Mouse (Mus musculus): ENCODE measurements around the gene Dnttip1. TPM values are rescaled to one million over a fixed set of nuclear protein-coding genes. Genes with fewer than 3 reads are reported as not detected.

Gene Dnttip1
- total and polyA plus RNA-seq, 3 experiments = 14.0 to 29.7 (median 17.6) TPM

- H3K79me2 ChIP-seq (replicated peaks; ENCODE audit: control insufficient read depth, extremely low read depth, insufficient read depth, poor library complexity, severe bottlenecking) = peaks cover 7% of the 10 kb centered on the region
- H3K27ac ChIP-seq (ENCODE audit: insufficient read depth, low read depth) = no peak overlapping the region
- H3K27me3 ChIP-seq (replicated peaks) = peaks cover 52% of the 10 kb centered on the region
- dilution Hi-C loops (cut with MboI; ENCODE audit: extremely low pct_ligation_motif_present, extremely low pct_unique_long_range_greater_than_20kb, low sequenced_read_pairs) = no loop called here
- H3K4me1 ChIP-seq (ENCODE audit: control insufficient read depth in 1 of 2, insufficient read depth in 2 of 2) = peaks cover 6 to 19% of the 10 kb centered on the region in 2 experiments; a peak in 3 of 4 replicates
- peak overlapping the region; percentile 66 to 96 (median 96) for H3K4me3 ChIP-seq (replicated peaks in 1 of 3; ENCODE audit: low read depth in 2 of 3, low read length in 2 of 3, poor library complexity in 1 of 3)
- H3K9ac ChIP-seq (ENCODE audit: insufficient read depth, low read depth) = peak overlapping the region; percentile 24; the same call in 1 of the 2 replicates
- peak overlapping the region; percentile 73 for H3K4me2 ChIP-seq (ENCODE audit: insufficient read depth, low read depth, poor library complexity, severe bottlenecking)
- peaks cover 12 to 27% of the 10 kb centered on the region in 2 experiments for H3K36me3 ChIP-seq (replicated peaks in 1 of 2; ENCODE audit: control insufficient read depth in 1 of 2, insufficient read depth in 1 of 2, low read length in 1 of 2)
- no peak for DNase-seq (ENCODE audit: extremely low read depth)
- TF ChIP-seq SIN3A (IDR thresholded peaks at IDR 0.05; ENCODE audit: low read length) (no peak), MAZ (IDR thresholded peaks at IDR 0.05; ENCODE audit: low read depth, low read length) (no peak), ZC3H11A (IDR thresholded peaks at IDR 0.05; ENCODE audit: low read depth, low read length) (no peak), RAD21 (IDR thresholded peaks at IDR 0.05; ENCODE audit: low read depth, low read length) (no peak), CHD2 (IDR thresholded peaks at IDR 0.05; ENCODE audit: low read length) (no peak), USF2 (conservative IDR thresholded peaks at IDR 0.05; ENCODE audit: low read depth, low read length) (no peak), USF1 (IDR thresholded peaks at IDR 0.05; ENCODE audit: low read depth, low read length) (no peak), TBP (conservative IDR thresholded peaks at IDR 0.05; ENCODE audit: low read depth, low read length) (no peak), EP300 (IDR thresholded peaks at IDR 0.05; ENCODE audit: low read length) (no peak), POLR2A (IDR thresholded peaks at IDR 0.05; ENCODE audit: low read depth, low read length) (no peak), ZNF384 (IDR thresholded peaks at IDR 0.05; ENCODE audit: low read depth, low read length) (no peak), JUN (IDR thresholded peaks at IDR 0.05; ENCODE audit: insufficient read depth, low read depth, low read length) (no peak), MAX (IDR thresholded peaks at IDR 0.05; ENCODE audit: low read length) (no peak), E2F4 (IDR thresholded peaks at IDR 0.05; ENCODE audit: insufficient replicate concordance, low read depth, low read length) (no peak), NELFE (IDR thresholded peaks at IDR 0.05; ENCODE audit: low read depth, low read length) (no peak), TCF12 (IDR thresholded peaks at IDR 0.05; ENCODE audit: low read depth, low read length) (no peak), ZKSCAN1 (IDR thresholded peaks at IDR 0.05; ENCODE audit: borderline replicate concordance, low read depth, low read length) (no peak), ETS1 (conservative IDR thresholded peaks at IDR 0.05; ENCODE audit: low read depth, low read length) (no peak), UBTF (IDR thresholded peaks at IDR 0.05; ENCODE audit: low read depth, low read length) (no peak), MEF2A (IDR thresholded peaks at IDR 0.05; ENCODE audit: borderline replicate concordance, low read depth, low read length) (no peak)
- in situ Hi-C loops (cut with MboI; ENCODE audit: low pct_ligation_motif_present, low pct_unique_long_range_greater_than_20kb, low sequenced_read_pairs) = loop anchor here (25.0 kb wide), 1 partner anchor 333 kb away; the partner anchor contains the start of genes Matn4 and Rbpjl
- H3K9me3 ChIP-seq (replicated peaks; ENCODE audit: low read length) = no peaks in the 10 kb centered on the region
Observed at GRCm38 (mm10) chr2:164744987-164745386, 796 bp upstream of the Dnttip1 start.

- TF ChIP-seq ZKSCAN1 (IDR thresholded peaks at IDR 0.05; ENCODE audit: borderline replicate concordance, low read depth, low read length) (no peak), JUND (conservative IDR thresholded peaks at IDR 0.05; ENCODE audit: low read depth, low read length) (no peak), MAZ (IDR thresholded peaks at IDR 0.05; ENCODE audit: low read depth, low read length) (no peak), TBP (conservative IDR thresholded peaks at IDR 0.05; ENCODE audit: low read depth, low read length) (no peak), PAX5 (IDR thresholded peaks at IDR 0.05; ENCODE audit: low read length) (no peak), GABPA (IDR thresholded peaks at IDR 0.05; ENCODE audit: insufficient replicate concordance, low read depth, low read length) (no peak), CHD2 (IDR thresholded peaks at IDR 0.05; ENCODE audit: low read length) (no peak), HCFC1 (IDR thresholded peaks at IDR 0.05; ENCODE audit: low read depth, low read length) (no peak), NRF1 (IDR thresholded peaks at IDR 0.05; ENCODE audit: low read depth, low read length) (no peak), ETS1 (conservative IDR thresholded peaks at IDR 0.05; ENCODE audit: low read depth, low read length) (no peak), SMC3 (IDR thresholded peaks at IDR 0.05; ENCODE audit: low read depth, low read length) (no peak), NELFE (IDR thresholded peaks at IDR 0.05; ENCODE audit: low read depth, low read length) (no peak), USF1 (IDR thresholded peaks at IDR 0.05; ENCODE audit: low read depth, low read length) (no peak), ZNF384 (IDR thresholded peaks at IDR 0.05; ENCODE audit: low read depth, low read length) (no peak), MAX (IDR thresholded peaks at IDR 0.05; ENCODE audit: low read length) (no peak), TCF12 (IDR thresholded peaks at IDR 0.05; ENCODE audit: low read depth, low read length) (no peak), SIN3A (IDR thresholded peaks at IDR 0.05; ENCODE audit: low read length) (no peak), CHD1 (IDR thresholded peaks at IDR 0.05; ENCODE audit: low read depth, low read length) (no peak)
- H3K9me3 ChIP-seq (replicated peaks; ENCODE audit: low read length) = no peaks in the 10 kb centered on the region
- in situ Hi-C loops (cut with MboI; ENCODE audit: low pct_ligation_motif_present, low pct_unique_long_range_greater_than_20kb, low sequenced_read_pairs) (loop anchor here (25.0 kb wide), 1 partner anchor 334 kb away; the partner anchor contains the start of genes Matn4 and Rbpjl), dilution Hi-C loops (cut with MboI; ENCODE audit: extremely low pct_ligation_motif_present, extremely low pct_unique_long_range_greater_than_20kb, low sequenced_read_pairs) (no loop called here)
- no peak overlapping the region for H3K27ac ChIP-seq (ENCODE audit: insufficient read depth, low read depth)
- peak overlapping the region; percentile 96 for H3K4me2 ChIP-seq (ENCODE audit: insufficient read depth, low read depth, poor library complexity, severe bottlenecking)
- peaks cover 6 to 19% of the 10 kb centered on the region in 2 experiments; a peak in 3 of 4 replicates for H3K4me1 ChIP-seq (ENCODE audit: control insufficient read depth in 1 of 2, insufficient read depth in 2 of 2)
- peak; percentile 3 for DNase-seq (ENCODE audit: extremely low read depth)
- H3K9ac ChIP-seq (ENCODE audit: insufficient read depth, low read depth) = peak overlapping the region; percentile 91
- H3K27me3 ChIP-seq (replicated peaks) = peaks cover 38% of the 10 kb centered on the region
- peaks cover 9% of the 10 kb centered on the region for H3K79me2 ChIP-seq (replicated peaks; ENCODE audit: control insufficient read depth, extremely low read depth, insufficient read depth, poor library complexity, severe bottlenecking)
- peaks cover 18 to 41% of the 10 kb centered on the region in 2 experiments for H3K36me3 ChIP-seq (replicated peaks in 1 of 2; ENCODE audit: control insufficient read depth in 1 of 2, insufficient read depth in 1 of 2, low read length in 1 of 2)
- peak overlapping the region; percentile 66 to 96 (median 96) for H3K4me3 ChIP-seq (replicated peaks in 1 of 3; ENCODE audit: low read depth in 2 of 3, low read length in 2 of 3, poor library complexity in 1 of 3)
Observed at GRCm38 (mm10) chr2:164746693-164747092, 910 bp downstream of the Dnttip1 start.
